Mouse (Mus musculus) mouse embryonic stem cell (cell line): ENCODE results near the gene Tjp1.

ENCODE experiments used
- in situ Hi-C, 2 experiments: fragments of 300-500 bp; cut with MboI; formaldehyde crosslinking; loops; 1 replicate in 1 of 2; 3 replicates in 1 of 2; pipeline ENCODE4 v1.14.3; 2019 to 2020; ENCODE audit warnings: low sequenced_read_pairs in 2 of 2, low pct_unique_long_range_greater_than_20kb in 1 of 2, mixed read lengths in 1 of 2; ENCODE audit not compliant: unreplicated experiment in 1 of 2

Gene Tjp1

DNA sequence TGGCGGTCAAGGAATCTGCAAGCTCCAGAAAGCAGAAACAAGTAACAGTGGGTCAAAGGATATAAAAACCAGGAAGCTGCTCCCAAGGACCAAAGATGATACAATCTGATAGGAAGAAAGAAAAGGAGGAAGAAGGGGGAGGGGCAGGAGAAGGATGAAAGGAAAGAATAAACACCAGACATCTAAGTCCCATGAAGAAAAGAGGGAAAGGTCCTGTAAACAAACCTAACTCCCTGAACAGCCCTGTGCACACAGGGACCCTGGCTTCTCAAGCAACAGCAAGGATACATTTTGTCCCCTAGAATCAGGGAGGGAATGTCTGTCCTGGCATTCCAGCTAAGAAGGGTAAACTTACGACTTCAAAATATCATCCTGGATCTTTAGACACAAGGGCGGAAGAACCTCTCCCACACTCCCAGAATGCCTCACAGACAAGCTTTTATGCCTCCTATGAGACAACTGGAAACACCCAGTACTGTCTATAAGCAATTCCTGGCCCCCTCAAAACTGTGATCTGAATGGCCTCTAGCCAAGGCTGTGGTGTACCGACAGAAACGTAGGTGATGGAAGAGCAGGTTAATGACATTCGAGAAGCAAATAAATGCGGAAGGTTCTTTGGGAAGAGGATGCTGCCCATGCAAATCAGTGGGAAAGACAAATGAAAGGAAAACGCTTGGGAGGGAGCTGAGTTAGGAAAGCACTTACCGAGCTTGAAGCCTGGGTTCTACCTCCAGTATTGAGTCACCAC lies 148.6 kb downstream of the Tjp1 start:
- in situ Hi-C loops = loop anchor here in 1 of 2 experiments (5.0 kb wide), 1 partner anchor 33 kb away; no protein-coding TSS in a partner anchor

GRCm38 (mm10) chr7:65377521-65377920 lies 150.1 kb downstream of the Tjp1 start:
- in situ Hi-C loops = loop anchor here in 1 of 2 experiments (5.0 kb wide), 1 partner anchor 35 kb away; no protein-coding TSS in a partner anchor

DNA sequence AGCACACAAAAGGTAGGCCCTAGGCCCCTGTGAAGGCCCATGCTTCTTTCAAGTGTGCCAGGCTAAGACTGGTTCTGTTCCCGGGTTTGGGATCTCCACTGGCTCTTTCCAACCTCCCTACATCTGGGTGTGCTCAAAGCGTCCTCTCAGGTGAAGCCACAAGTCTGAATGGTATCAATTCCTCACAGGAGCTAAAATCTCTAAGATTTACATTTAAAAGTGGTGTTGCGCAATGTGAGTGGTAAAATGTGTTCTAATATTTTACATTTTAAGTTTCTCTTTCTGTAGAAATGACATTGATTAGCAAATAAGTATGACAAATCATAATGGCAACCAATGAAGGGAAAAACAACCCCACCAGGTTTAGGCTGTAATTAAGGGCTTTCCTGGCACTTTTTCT lies 152.0 kb downstream of the Tjp1 start:
- in situ Hi-C loops = loop anchor here in 1 of 2 experiments (5.0 kb wide), 1 partner anchor 37 kb away; no protein-coding TSS in a partner anchor

DNA sequence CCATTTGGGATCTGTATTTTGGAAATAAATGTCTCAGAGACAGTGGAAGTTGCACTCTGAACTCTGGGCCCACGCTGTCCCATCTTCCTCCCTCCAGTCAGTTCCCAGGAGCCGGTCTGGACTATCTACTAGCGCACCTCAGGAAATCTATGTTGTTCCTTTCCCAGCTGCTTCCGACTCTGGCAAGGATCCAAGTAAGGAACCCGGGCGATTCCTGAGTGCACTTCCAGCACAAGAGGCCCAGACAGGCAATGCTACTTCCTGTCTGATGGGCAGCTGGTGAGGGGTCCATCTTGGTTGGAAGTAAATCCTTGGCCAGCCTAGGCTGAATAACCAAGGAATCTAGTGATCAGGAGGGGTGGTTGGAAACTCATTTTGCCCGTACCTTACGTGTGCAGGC lies 152.4 kb downstream of the Tjp1 start:
- in situ Hi-C loops = loop anchor here in 1 of 2 experiments (5.0 kb wide), 1 partner anchor 37 kb away; no protein-coding TSS in a partner anchor

- in situ Hi-C loops = no loop called here
Observed at GRCm38 (mm10) chr7:65373336-65373735, 154.2 kb downstream of the Tjp1 start.

DNA sequence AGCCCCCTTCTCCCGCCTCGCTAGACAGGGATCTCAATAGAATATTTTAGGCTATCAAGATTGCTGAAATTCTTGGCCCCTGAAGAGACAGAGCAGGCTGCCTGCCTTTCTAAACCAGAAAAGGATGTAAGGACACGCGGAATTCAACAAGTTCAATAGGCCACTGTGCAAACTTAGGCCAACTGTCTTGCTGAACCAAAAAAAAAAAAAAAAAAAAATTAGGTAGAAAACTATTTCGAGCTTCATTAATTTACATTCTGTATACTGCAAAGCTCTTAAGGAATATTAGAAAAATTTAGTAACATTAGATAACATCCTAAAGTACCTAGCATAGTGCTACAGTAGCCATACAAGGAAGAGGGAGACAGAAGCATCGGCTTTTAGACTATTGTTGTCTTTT lies 155.8 kb downstream of the Tjp1 start:
- in situ Hi-C loops = no loop called here

DNA sequence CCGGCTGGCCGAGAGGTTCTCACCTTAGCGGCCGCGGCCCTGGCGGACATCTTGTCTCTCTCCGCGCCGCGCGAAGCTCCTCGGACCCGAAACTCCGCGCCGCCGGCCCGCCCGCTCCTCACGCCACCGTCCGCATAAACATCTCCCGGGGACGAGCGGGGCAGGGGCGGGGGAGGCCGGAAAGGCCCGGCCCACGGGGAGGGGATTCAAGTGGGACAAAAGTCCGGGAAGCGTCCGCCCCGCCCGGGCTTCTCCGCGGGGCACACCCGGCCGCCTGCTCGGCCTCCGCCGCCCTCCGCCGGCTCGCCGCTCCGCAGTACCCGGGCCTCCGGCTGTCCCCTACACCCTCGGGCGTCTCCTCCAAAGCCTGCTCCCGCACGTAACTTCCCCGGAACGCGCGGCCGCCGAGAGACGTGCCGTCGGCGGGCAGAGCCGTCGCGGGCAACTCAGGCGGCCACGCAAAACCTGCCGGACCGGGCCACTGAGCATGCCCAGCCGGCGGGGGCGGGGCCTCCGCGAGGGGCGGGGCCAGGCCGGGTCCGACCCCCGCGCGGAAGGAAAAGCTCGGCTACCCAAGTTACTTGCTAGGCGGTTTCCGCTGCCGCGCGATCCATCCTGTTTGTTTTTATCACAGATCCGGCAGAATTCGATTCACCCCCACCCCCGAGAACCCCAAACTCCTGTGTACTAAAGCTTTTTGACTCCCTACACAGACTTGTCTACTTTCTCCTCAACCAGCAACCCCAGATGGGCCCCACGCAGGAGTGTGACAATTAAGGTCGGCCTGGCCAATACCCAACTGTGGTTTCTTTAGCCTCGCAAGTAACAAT lies 156.6 kb downstream of the Tjp1 start:
- in situ Hi-C loops = no loop called here

DNA sequence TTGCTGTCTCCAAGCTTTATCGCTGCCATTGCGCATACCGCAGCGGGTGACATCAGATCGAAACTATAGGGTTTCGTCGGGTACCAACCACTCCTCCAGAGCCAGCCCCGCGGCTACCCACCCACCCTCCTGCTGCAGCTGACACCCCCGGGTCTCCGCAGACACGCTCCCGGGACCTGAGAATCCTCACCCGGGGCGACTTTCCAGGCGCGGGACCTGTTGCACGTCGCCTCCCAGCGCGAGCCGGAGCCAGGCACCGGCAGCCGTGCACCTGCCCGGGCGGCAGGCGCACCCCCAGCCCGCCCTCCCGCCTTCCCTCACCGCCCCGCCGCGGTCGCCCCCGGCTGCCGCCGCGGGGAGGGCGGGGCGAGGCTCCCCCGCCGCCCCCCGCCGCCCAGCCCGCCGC lies 157.2 kb downstream of the Tjp1 start:
- in situ Hi-C loops = no loop called here

- in situ Hi-C loops = no loop called here
Observed at GRCm38 (mm10) chr7:65369101-65369500, 158.5 kb downstream of the Tjp1 start.

- in situ Hi-C loops = no loop called here
Observed at GRCm38 (mm10) chr7:65367386-65368245, 160.0 kb downstream of the Tjp1 start.

DNA sequence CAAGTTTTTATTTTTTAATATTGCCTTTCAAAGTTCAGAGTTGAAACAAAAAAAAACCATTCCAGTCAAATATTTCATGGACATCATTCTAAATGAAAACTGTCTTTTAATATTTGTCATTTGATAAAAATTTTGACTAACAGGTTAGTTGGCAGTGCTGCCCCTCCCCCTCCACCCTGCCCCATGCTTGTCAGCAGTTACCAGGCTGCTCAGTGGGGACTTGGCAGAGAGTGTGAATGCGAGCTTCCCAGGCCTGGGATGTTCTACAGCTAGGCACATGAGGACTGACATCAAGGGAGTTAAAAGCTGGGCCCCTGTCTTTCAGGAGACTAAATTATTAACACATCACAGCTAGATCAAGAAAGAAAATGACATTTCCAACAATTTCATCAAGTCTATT lies 161.4 kb downstream of the Tjp1 start:
- in situ Hi-C loops = no loop called here

DNA sequence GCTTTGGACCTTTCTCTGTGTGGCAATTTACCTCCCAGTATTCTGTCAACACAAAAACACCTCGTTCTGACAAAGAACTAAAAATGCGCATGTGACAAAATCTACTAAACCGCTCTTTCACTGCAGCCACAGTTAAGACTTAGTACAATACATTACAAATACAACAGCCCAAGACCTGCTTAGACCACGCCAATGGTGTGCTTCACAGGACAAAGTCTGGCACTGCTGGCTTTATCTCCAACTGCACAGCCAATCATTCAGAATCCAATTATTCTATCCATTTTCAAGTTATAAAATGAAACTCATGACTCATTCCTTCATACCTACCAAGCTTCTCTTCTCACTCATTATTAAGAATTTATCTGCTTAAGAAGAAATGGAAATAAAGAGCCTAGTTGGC lies 162.0 kb downstream of the Tjp1 start:
- in situ Hi-C loops = no loop called here

GRCm38 (mm10) chr7:65360278-65360677 lies 167.3 kb downstream of the Tjp1 start:
- in situ Hi-C loops = no loop called here

GRCm38 (mm10) chr7:65359774-65360173 lies 167.8 kb downstream of the Tjp1 start:
- in situ Hi-C loops = no loop called here

GRCm38 (mm10) chr7:65357538-65357937 lies 170.0 kb downstream of the Tjp1 start:
- in situ Hi-C loops = no loop called here

DNA sequence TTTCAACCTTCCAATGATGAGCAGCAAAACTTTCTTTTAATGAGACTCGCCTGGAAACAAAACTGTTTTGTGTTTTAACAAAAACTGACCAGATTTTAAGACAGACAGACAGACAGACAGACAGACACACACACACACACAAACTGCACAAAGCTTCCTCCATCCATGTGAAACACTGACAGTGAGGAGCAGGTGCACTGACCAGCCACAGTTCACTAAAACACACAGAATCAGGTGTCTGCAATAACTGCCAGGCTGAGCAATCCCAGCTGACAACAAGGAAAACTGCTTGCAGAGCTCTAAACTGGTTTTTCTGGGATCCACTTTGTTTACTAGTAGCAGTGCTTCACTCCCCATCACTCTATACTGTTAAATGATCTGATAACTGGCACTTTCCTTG lies 171.4 kb downstream of the Tjp1 start:
- in situ Hi-C loops = no loop called here

DNA sequence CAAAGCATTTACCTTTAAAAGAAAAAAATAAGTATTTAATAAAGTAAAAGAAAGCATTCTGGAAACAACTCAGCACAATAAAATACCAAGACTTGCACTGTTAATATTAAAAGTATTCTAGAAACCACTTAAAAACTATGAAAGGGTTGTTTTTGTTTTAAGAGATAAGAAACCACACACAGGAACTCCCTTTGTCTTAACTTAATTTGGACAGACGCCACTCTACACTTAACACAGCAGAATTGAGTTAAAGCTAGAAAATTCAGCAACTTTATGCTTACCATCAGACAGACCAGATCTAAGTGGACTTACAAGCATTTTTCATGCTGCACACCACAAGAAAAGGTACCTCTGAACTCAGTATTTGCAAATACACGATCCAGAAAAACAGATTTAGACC lies 172.7 kb downstream of the Tjp1 start:
- in situ Hi-C loops = no loop called here

- in situ Hi-C loops = no loop called here
Observed at GRCm38 (mm10) chr7:65350348-65351079, 177.1 kb downstream of the Tjp1 start.
